ENCODE assay signal across 17 mouse cellular contexts in the genomic region with DNA sequence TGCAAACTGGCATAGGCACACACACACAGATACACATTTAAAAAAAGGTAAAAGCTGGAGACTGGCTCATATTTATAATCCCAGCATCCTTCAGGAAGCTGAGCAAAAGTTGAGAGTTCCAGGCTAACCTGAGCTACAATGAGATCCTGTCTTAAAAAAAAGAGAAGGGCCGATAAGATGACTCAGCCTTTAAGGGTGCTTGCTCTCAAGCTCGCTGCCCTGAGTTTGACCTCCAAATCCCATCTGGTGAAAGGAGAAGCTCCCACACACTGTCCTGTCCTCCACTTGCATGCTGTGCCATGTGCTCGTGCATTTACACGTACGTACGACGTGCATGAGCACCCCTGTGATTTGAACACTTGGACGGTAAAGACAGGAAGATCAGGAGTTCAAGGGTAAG. TPM values are rescaled to one million over a fixed set of nuclear protein-coding genes. Genes with fewer than 3 reads are reported as not detected.
"Had no signal": no experiment of that assay in that cellular context is flagged by ENCODE, and none has a peak within 500 bp of the region (broad histone marks: within the 10 kb centered on the region; RNA-seq: fewer than 3 reads in every experiment).

No protein-coding gene starts in this region.

- H3K27ac ChIP-seq: midbrain, embryonic 15.5 days; neural tube, embryonic 13.5 days; stomach, embryonic 15.5 days had no signal

- H3K9me3 ChIP-seq: kidney, embryonic 15.5 days; limb, embryonic 10.5 days; megakaryocyte, embryonic 14.5 days; midbrain, embryonic 15.5 days; neural tube, embryonic 13.5 days; stomach, embryonic 15.5 days had no signal

- H3K9ac ChIP-seq: kidney, embryonic 15.5 days; midbrain, embryonic 15.5 days; neural tube, embryonic 13.5 days; stomach, embryonic 15.5 days had no signal

- H3K36me3 ChIP-seq: kidney, embryonic 15.5 days; stomach, embryonic 15.5 days had no signal

- ATAC-seq: lung, postnatal 0 days; midbrain, embryonic 15.5 days had no signal

- DNase-seq: kidney, adult 2 months; kidney, postnatal 14 days; lung, adult 2 months; lung, postnatal 4 days; right cerebral cortex, postnatal 14 days; thymus, adult 2 months; thymus, postnatal 25 days had no signal

RNA-seq across cellular contexts. Expression of a gene that starts 5.8 kb away (rescaled TPM):
- total RNA-seq: layer of hippocampus, postnatal 14 days; left cerebral cortex, postnatal 10 days; monocyte, adult 5-6 weeks had no signal

RNA-seq across cellular contexts. Expression of a gene that starts 29.7 kb away (rescaled TPM):
- total RNA-seq: monocyte, adult 5-6 weeks had no signal
